Mouse (Mus musculus) kidney, postnatal 4 days (tissue): ENCODE results near the gene Arsa.

Experiments used
- DNase-seq, 2 experiments: peaks; one replicate each; pipeline ENCODE4 v3.0.0; 2021; ENCODE audit warnings: mixed read lengths in 2 of 2

The Arsa gene

DNA sequence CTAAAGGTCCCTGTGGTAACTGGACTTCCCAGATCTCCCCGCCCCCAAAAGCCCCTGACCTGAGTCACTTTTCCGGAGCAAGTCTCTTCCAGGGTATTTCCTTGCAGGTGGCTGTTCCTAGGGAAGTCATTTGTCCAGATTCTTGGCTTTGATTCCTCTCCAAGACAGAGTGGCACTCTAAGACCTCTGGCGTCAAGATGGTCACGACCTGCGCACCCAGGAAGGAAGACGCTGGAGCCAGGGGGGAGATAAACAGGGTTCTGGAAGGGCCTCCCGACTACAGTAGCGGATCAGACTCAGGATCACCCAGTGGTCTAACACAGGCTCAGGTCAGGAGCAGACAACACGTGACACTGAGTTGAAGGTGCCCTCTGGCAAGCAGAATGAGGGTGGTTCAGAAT, at the start of gene Arsa:
Gene Arsa (minus strand): TSS at position 335 of the 401 bp plus-strand sequence.
- peak; percentile 46 to 62 for DNase-seq

DNA sequence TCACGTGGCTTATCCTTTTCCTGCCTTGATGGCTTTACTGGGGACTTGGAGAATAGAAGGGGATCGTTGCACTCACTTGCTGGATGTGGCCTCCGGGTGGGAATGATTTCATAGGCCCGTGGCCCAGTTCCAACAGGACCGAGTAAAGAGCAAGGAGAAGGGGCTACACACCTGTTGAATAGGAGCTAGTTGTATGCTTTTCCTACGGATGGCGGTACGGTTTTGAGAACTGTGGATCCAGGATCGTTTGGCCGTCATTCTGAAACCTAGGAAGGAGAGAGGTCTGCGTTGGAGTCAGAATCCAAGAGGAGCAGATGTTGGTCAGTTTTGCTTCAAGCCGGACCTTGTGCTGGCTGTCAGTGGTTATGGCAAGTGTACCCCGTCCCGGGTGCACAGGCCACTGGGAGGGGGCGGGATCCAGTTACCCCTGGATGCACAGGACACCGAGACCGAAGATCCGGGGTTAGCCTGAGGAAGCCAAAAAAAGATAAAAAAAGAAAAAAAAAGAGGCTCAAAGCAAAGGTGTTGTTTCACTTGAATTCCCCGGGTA, 49.6 kb upstream of the Arsa start:
- DNase-seq, result no peak

DNA sequence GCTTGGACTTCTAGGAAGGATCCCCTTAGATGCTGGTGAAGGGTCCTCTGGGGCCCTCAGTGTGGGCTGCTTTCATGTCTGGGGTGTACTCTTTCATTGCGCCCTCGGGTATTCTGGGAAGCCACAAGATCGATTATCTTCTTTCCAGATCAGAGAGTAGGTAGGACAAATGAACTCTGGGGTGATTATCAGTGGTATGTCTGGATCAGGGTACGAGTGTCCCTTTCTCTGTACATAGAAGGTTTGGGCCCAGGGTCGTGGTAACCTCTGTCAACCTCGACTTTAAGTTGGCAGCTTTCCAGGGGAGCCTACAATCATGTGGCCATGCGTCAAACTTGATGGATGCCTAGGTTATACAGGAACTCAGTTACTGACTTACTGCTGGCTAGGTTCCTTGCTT, 48.7 kb upstream of the Arsa start:
- no peak for DNase-seq

DNA sequence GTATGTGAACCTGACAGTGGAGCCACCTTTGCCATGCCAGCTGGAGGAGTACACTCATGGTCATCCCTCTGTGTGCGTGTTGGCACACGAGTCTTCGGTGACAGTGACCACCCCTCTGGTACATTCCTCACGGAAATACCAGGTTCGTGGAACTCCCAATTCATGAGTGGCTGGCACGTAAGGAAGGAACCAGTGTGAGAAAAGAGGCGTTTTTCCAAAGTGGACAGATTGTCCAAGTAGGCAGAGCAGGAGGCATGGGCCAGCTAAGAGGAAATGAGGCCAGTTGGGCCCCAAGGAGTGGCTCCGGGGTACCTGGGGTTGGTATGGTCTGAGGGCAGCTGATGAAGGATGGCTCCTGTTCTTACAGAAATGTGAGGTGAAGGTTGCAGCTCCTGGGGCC, 48.2 kb upstream of the Arsa start:
- DNase-seq, result no peak

DNA sequence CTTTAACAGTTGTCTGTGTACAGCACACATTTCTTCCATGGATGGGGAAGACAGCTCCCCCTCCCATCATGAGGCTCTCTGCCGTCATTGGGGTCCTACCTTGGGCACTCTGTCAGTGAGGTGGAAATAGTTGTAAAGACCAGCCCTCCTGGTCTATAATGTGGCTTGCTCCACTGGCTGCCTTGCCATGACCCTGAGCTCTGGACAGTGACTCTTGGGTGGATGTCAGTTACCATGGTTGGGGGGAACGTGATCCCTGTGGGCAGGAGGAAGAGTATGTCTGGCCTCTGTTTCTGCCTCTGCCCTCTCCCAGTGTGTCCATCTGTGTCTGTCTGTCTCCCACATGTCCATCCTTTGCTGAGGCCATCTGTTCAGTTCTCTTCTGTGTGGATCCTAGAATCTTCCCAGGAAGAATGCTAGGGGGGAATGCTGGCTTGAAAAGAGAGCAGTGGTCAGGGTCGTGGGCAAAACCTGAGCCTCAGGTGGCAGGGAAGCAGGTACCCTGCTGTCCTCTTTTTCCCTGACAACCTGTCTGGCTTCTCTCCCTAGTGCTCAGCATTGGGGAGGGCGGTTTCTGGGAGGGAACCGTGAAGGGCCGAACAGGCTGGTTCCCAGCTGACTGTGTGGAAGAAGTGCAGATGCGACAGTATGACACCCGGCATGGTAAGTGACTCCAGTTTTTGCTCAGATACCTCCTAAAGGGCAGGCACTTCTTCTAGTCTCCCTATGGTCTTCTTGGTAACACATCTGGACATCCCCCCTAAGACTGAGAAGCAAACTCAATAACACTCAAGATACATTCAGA, 47.6 kb upstream of the Arsa start:
- DNase-seq, result no peak

DNA sequence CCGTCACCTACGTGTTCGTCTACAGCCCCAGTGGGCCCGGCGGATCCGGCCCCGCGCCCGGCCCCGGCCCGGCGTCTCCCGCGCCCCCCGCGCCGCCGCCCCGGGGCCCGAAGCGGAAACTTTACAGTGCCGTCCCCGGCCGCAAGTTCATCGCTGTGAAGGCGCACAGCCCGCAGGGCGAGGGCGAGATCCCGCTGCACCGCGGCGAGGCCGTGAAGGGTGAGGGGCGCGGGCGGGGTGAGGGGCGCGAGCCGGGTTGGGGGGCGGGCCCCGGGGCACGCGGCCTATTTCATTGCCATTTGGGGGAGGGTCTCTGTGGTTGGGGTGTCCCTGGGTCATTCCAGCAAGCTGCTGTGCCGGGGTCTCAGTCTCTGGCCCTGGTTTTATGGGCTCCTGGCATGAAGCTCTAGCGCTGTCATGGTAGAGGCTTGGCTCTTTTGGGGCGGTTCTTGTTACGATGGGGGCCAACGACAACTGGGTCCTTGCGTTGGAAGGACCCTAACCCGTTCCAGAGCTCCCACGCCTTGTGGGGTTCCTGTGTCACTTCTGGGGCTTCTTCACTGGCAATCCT, 46.9 kb upstream of the Arsa start:
- DNase-seq, result peak in 1 of 2 experiments; percentile 32

DNA sequence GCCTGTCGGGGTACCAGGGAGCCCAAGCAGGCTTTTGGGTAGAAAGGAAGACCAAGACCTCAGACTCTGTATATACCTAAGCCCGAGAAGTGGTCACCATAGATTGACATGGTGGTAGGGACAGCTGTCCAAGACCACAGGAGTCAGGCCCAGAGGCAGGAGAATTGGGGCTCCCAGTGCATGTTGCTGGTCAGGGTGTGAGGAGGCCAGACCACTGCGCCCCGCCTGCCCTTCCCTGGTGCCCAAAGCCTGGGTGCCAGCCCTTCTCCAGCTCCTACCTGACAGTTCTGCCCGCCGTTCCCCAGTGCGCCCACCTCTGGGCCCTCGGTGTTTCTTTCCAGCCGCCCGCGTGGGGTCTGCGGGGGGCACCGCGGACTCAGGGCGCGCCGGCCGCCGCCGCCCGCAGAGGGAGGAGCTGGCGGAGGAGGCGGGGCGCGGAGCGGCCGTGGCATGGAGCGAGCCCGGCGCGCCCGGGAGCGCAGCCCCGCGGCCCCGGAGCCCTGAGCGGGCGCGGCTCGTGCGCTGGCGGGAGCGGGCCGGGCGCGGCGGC, 46.1 kb upstream of the Arsa start:
- DNase-seq, result peak; percentile 37 to 49

DNA sequence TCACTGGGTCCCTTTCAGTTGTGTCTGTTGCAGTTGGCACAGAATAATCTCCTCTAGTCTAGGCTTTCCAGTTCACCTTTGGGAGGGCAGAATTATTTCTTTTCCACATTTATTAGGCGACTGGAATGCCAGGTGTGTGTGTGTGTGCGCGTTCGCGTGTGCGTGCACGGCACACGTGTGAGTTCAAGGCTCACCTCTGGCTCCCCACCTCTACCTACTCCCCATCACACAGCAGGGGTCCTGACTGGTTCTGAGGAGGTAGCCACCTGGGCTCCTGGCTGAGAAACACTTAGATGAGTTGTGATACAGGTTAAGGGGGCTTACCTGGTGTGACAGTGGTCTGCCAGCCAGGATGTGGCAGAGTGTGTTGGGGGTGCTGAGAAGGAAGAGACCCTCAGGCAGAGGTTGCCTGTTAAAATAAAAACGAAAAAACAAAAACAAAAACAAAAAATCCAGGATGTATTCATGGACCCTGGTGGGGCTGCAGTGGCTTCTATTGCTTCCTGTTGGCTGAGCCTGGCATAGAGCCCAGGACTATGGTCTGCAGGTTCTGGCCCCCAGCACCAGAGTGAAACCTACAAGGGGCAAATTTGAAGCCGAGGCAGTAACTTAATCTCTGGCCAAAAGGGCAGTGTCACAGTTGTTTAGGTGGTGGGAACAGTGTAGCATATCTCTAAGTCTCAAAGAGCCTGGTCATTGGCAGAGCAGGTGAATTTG, 45.5 kb upstream of the Arsa start:
- DNase-seq, result peak in 1 of 2 experiments; percentile 22

DNA sequence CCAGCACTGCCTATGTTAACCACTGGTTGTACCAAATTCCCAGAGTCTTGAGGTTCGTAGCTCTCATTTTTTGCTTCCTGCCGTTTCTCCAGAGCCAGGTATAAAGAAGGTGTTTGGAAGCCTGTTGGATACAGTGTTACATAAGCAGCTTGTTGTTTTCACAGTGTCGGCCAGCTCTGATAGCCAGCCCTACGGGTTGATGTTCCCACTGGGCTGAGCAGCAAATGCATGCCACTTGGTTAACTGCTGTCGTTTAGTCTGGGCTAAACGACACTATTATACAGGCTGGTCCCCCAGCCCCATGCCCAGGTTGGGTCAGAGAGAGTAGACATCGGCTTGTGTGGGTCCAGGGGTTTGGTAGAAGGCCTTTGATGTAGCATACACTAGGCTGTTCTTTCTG, 44.7 kb upstream of the Arsa start:
- DNase-seq, result no peak

DNA sequence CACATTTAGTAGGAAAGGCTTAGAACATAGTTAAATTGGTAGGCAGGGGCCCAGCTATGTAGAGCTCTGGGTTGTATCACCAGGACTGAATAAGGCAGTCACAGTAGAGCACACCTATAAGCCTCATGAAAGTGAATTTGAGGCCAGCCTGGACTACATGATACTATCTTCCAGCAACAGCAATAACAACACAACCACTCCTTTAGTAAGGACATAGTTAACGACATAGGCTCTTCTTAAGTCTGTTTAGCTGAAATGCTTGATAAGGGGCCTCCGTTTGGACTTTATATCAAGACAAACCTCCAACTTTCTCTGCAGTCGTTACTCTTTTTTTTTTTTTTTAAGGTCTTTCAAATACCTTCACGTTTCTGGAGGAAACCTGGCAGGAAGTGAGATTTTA, 35.5 kb upstream of the Arsa start:
- no peak for DNase-seq

DNA sequence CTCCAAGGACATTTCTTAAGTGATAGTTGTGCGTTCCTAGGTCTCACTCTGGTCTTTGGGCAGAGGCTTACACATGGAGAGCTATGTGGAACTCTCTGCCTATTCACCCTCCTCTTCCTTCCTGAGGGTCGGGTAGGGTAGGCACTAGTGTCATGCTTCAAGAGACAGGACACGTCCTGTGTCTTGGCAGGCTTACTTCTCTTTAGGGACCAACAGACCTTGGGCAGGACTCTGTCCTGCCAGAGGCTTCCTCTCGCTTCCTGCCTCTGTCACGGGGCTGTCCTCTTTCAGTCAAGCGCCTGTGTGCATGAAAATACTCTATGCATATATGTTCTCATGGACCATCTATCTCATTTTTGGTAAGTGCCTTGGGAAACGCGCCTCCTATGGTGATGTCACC, 30.5 kb upstream of the Arsa start:
- no peak for DNase-seq

DNA sequence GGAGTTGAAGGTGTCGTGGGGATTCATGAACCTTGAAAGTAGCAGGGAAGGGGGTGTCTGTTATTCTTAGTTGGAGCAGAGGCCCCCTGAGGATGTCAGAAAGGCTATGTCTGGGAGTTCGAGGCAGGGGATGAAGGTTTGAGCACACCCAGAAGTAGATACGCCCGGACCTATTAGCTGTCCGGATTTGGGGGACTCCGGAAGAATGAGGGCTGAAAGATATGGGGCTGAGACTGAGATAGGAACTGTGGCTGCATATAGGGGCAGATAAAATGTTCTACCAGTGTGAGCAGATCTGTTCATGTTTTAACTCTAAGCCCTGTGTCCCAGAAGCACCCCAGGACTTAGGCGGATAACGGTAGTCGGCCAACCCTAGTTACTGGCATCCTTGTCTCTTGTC, 27.6 kb upstream of the Arsa start:
- no peak for DNase-seq

DNA sequence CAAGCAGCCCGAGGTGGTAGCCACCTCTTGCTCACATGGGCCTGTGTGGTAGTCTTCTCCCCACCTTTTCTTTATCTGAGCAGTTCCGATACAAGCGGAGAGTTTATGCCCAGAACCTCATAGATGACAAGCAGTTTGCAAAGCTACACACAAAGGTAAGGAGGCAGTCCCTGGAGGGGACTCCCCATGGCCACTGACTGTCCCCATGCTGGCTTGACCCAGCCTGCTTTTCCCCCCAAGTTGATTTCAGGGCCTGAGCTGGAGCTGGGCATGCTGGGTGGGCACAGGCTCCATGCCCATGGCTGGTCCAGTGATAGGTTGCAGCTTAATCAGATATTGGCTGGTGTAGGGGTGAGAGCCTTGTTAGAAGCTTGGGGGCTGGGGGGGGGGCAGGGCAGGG, 24.1 kb upstream of the Arsa start:
- no peak for DNase-seq

DNA sequence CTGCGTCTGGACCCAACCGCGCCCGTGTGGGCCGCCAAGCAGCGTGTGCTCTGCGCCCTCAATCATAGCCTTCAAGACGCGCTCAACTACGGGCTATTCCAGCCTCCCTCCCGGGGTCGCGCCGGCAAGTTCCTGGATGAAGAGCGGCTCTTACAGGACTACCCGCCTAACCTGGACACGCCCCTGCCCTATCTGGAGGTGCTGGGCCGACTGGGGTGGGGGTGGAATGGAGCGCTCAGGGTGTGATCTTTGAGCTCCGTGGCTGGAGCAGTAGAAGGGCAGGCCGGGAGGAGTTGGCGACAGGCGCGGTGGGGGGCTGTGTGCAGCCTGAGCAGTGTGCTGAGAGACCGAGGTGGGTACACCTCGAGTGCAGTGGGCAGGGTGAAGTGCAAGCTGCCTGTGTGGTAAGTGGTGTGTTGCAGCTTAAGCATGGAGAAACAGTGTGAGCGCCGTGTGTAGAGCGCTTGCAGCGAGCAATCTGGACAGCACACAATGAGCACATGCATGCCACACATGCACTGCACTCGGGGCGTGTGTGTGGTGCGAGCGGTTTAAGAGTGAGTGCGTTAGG, 23.1 kb upstream of the Arsa start:
- DNase-seq, result peak in 1 of 2 experiments; percentile 27

DNA sequence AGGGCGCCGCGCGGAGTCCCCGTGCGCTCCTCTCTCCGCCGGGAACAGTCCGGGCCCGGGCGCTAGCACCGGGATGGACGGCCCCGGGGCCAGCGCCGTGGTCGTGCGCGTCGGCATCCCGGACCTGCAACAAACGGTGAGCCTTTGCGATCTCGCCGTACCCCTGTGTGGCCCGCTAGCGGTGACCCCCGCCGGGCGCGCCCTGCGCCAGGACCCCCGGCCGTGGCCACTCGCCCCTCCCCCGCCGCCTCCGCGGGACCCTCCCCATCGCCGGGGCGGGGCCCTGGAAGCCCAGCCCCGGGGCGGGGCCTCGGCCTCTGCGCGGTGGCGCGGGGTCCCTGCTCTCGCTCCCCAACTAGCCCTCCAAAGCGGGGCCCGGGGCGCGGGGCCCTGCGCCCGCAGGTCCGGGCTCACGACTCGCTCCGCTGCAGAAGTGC, 22.6 kb upstream of the Arsa start:
- DNase-seq, result peak; percentile 75 to 81

DNA sequence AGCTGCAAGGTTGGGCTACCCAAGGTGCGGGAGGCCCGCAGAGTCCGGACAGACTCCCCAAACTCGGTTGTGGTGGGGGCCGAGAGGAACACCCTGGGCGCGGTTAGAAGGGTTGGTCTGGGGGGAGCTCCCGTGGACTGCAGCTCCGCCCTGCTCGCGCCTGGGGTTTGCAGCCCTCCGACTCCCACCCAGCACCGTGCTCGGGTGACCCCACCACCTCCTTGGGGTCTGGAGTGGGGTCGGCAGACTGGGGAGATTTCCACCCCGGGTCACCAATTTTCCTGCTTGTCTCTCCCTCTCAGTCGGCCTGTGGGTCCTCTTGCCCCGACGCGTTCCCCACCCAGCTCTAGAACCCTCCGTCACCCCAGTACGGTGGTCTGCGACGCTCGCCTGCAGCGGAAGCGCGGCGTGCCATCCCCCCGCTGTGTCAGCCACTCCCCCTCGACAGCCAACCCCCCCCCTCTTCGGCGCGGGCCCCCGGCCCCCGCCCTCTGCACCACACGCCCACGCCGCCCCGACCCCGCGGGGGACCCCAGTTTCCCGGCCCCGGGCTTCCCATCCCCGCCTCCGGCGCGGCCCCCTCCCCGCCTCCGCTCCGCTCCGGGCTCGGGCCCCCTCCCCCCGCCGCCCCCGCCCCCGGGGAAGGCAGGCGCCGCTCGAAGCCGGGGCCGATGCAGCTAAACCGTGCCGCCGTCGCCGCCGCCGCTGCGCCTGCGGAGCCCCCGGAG, 21.9 kb upstream of the Arsa start, which contains the start of gene Shank3:
Gene Shank3 (plus strand): TSS at position 663 of the 728 bp plus-strand sequence.
- DNase-seq, result peak; percentile 45 to 53

DNA sequence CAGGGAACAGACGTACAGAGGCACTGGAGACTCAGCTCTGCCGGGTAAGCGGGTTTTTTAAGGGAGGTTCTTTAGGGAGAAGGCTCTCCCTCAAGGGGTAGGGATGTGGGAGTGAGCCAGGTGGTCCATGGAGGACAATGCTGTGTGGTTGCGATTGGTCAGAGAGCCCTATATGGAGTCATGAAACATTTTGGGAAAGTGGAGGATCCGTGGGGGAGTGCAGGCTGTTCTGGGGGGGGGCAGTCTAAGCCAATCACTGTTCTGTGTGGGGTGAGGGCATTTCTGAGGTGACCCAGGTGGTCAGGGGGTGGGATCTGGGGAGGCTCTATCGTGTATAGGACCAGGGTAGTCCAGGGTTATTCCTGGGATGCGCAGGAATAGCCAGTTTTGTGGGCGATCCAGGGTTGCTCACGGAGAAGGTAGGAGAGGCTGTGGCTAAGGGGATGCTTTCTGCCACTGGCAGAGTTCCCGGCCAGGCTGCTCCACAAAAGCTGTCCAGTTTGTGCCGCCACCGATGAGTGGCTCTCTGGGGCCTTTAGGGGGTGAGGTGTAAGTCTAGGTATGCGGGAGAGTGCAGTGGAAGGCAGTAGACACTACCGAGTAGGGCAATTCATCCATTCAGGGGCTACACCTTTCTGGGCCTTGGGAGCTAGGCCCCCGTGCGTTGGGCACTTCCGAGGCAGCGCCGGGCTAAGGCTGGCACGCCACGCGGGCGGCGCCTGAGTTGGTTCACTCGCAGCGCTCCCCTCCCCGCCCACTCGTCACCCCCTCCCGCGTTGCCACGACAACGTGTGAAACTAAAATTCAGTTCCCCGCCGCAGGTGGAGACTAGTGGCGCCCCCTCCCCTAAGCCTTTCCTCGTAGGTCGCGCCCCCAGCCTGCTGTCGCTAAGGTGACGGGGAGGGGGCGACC, 21.1 kb upstream of the Arsa start:
- peak; percentile 55 to 67 for DNase-seq

DNA sequence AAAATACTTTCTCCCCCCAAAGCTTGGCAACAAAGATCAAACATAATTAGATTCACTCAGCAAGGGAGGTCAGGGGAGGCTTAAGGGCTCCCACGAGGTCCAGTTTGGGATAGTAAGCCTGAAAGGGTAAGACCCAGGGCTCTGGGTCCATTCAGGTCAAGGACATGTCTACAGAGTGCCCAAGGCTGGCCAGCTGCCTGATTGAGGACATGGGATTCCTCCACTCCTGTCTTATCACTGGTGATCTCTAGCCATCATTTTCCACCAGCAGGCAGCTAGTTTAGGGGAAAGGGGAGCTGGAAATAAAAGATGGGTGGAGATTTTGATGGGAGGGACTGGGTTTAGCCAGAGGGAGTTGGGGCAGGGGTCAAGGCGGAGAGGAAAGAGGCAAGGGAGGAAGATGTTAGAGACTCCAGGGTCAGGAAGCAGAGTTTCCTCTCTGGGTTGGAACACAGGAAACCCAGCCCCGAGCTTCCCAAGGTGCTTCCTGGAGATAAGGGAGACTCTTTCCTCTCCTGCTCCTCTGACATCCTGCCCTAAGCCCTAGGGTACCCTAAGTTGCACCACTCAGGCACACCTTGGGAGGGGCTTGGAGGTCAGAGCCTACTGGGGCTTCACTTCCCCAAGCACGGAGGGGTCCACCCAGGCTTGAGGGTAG, 20.3 kb upstream of the Arsa start:
- DNase-seq, result peak; percentile 52 to 69

DNA sequence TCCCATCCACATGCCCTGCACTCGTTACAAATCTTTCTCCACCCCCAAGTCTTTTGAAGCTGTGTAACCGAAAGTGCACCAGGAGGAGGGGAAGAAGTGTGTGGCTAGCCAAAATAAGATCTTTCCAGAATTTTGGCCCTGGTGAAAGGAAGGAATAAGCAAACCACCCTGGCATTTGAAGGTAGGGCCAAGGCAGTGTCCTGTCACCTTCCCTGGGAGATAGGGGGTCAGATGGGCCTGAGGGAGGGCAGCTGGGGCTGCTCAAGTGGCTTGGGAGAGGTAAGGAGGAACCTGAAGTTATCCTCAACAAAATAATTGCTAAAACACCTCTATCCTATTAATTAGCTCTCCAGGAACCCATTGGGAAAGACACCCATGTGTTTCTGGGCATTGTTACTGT, 19.6 kb upstream of the Arsa start:
- DNase-seq, result no peak

DNA sequence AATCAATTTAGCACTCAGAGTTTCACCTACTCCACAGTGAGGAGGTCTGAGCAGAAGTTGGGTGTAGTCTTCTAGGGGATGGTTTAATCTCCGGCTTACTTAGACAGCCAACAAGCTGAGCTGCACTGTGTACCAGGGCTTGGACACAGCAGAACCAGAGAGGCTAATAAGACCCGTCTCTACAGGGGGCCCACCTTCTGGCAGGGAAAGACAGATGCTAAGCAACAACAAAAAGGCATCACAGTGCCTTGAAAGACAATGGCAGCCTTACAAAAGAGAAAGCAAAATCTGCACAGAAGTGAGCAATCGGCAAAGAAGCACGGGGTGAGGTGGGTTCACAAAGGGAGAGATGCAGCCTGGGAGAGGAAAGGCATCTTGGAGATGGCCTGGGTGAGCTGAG, 18.9 kb upstream of the Arsa start:
- DNase-seq, result no peak
